Mouse (Mus musculus) G1E (cell line): ENCODE measurements around the gene Heatr1. TPM values are rescaled to one million over a fixed set of nuclear protein-coding genes. Genes with fewer than 3 reads are reported as not detected.

Experiments used
- ATAC-seq: 2 replicates; pipeline ENCODE4 v1.8.0; 2016; ENCODE audit warnings: mild to moderate bottlenecking; ENCODE audit not compliant: insufficient number of reproducible peaks, poor library complexity, low FRiP score, severe bottlenecking; ENCODE audit errors: extremely low read depth
- DNase-seq: peaks from one replicate; pipeline ENCODE4 v3.0.0; 2012; ENCODE audit warnings: low spot score
- H3K27me3 ChIP-seq: 2 replicates; pipeline ENCODE4 v1.6.1; 2012; ENCODE audit warnings: mild to moderate bottlenecking, low read length, inconsistent platforms; ENCODE audit not compliant: insufficient read depth
- H3K36me3 ChIP-seq: replicated peaks from 2 replicates; pipeline ENCODE3; 2012; ENCODE audit warnings: mild to moderate bottlenecking, inconsistent platforms
- H3K4me1 ChIP-seq: 2 replicates; pipeline ENCODE4 v1.6.1; 2012; ENCODE audit warnings: low read depth, low read length, inconsistent platforms, mixed read lengths; ENCODE audit not compliant: insufficient read depth
- H3K4me3 ChIP-seq: 2 replicates; pipeline ENCODE4 v1.5.1; 2012; ENCODE audit warnings: low read depth, mild to moderate bottlenecking, inconsistent platforms, low read length, moderate library complexity, mixed read lengths
- H3K9me3 ChIP-seq: replicated peaks from 2 replicates; pipeline ENCODE4 v1.6.1; 2012; ENCODE audit warnings: inconsistent platforms
- CTCF ChIP-seq: IDR thresholded peaks from 2 replicates; pipeline ENCODE4 v1.5.1; 2012; ENCODE audit warnings: low read depth, low read length, inconsistent platforms, mixed read lengths
- GATA1 ChIP-seq: IDR thresholded peaks from 2 replicates; pipeline ENCODE4 v1.6.1; 2012; ENCODE audit warnings: borderline replicate concordance, low read length, inconsistent platforms, mixed read lengths
- GATA2 ChIP-seq: IDR thresholded peaks from 2 replicates; pipeline ENCODE4 v1.6.1; 2012; ENCODE audit warnings: low read depth, low read length, inconsistent platforms, borderline replicate concordance
- POLR2AphosphoS5 ChIP-seq: IDR thresholded peaks from 2 replicates; pipeline ENCODE4 v1.6.1; 2012; ENCODE audit warnings: low read depth, low read length, inconsistent platforms; ENCODE audit not compliant: insufficient replicate concordance
- TAL1 ChIP-seq: conservative IDR thresholded peaks from 2 replicates; pipeline ENCODE4 v1.6.1; 2012; ENCODE audit warnings: low read depth, low read length, inconsistent platforms, mixed read lengths
- polyA plus RNA-seq: library from polyadenylated mRNA; stranded (reverse); fragments of >175 nt; gene quantifications from 2 replicates; pipeline ENCODE4 v1.2.3, GENCODE M21; 2012
- total RNA-seq, 2 experiments: library from RNA; stranded (forward) in 1 of 2; stranded (reverse) in 1 of 2; fragments of 200-1000 nt in 1 of 2; fragments of >200 nt in 1 of 2; fragmentation: Nextera tagmentation in 1 of 2; gene quantifications; 2 replicates each; pipeline ENCODE4 v1.2.3; 2014 to 2017

Heatr1 gene
- total and polyA plus RNA-seq, 3 experiments, result 128 to 271 (median 143) TPM

DNA sequence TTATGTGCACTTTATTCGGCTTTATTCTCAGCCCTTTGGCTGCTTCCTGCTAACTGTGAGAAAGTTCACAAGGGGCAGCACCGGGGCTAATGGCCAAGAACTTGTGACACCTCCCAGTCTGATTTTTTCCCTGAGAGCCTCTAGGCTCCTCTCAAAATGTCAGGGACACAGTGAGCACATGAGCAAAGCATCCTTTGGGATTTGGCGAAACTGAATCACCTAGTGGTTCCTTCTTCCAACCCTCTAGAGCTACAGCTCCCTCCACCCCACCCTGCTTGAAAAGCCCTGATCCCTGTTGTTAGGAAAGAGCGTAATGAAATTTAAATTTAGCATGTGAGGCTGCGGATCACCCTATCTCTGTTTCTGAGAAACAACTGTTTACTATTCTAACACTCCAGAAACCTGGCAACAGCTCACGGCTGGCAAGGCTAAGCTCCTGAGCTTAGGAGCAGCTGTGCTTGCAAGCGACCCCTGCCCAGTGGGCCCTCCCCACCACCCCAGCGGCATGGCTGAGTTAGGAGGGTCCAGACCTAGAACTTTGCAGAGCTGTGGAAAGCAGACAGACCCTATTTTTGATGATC is 25.7 kb upstream of the Heatr1 start:
- ATAC-seq (no peak), DNase-seq (no peak)
- TF ChIP-seq TAL1 (no peak), CTCF (no peak), GATA2 (no peak), POLR2AphosphoS5 (no peak), GATA1 (no peak)
- no peak overlapping the region for H3K4me3 ChIP-seq
- H3K36me3 ChIP-seq, result no peaks in the 10 kb centered on the region
- peaks cover 2% of the 10 kb centered on the region; the same call in 1 of the 2 replicates for H3K4me1 ChIP-seq
- H3K9me3 ChIP-seq, result no peaks in the 10 kb centered on the region
- peaks cover 3% of the 10 kb centered on the region; the same call in 1 of the 2 replicates for H3K27me3 ChIP-seq

- TF ChIP-seq GATA1, result no peak
- no peak for TF ChIP-seq POLR2AphosphoS5
- TF ChIP-seq GATA2, result no peak
- TF ChIP-seq TAL1, result no peak
- TF ChIP-seq CTCF, result no peak
- DNase-seq (no peak), ATAC-seq (no peak)
- no peaks in the 10 kb centered on the region for H3K9me3 ChIP-seq
- H3K4me3 ChIP-seq, result no peak overlapping the region
- H3K27me3 ChIP-seq, result peaks cover 3% of the 10 kb centered on the region; the same call in 1 of the 2 replicates
- H3K4me1 ChIP-seq, result peaks cover 2% of the 10 kb centered on the region; the same call in 1 of the 2 replicates
- no peaks in the 10 kb centered on the region for H3K36me3 ChIP-seq
Observed at GRCm38 (mm10) chr13:12369930-12370329, 24.9 kb upstream of the Heatr1 start.

- Histone ChIP-seq H3K36me3 (no peaks in the 10 kb centered on the region), H3K9me3 (no peaks in the 10 kb centered on the region), H3K4me3 (no peak overlapping the region), H3K4me1 (peaks cover 2% of the 10 kb centered on the region; the same call in 1 of the 2 replicates), H3K27me3 (peaks cover 6% of the 10 kb centered on the region; the same call in 1 of the 2 replicates)
- no peak for ATAC-seq
- TF ChIP-seq TAL1, result no peak
- no peak for TF ChIP-seq GATA2
- no peak for TF ChIP-seq POLR2AphosphoS5
- no peak for TF ChIP-seq GATA1
- no peak for TF ChIP-seq CTCF
- no peak for DNase-seq
Observed at GRCm38 (mm10) chr13:12372755-12373154, 22.1 kb upstream of the Heatr1 start.

DNA sequence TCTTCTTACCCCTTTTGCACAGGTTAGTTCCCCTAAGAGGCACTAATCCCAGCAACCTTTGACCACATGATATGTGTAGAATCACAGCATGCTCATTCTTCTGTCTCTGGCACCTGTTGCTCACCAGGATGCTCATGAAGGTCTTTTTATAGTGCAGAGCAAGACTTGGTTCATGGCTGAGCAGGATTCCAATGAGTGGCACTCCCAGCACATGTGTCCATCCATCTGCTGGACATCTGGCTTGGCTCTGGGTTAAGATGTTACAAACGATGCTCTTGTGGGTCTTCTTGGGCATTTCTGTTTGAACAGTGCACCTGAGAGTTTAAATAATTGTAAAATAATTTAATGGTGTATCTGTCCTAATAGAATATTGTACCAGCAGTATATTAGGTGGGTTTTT is 18.0 kb upstream of the Heatr1 start:
- ATAC-seq (no peak), DNase-seq (no peak)
- Histone ChIP-seq H3K27me3 (peaks cover 5% of the 10 kb centered on the region; the same call in 1 of the 2 replicates), H3K9me3 (no peaks in the 10 kb centered on the region), H3K4me1 (no peaks in the 10 kb centered on the region), H3K36me3 (no peaks in the 10 kb centered on the region), H3K4me3 (no peak overlapping the region)
- TF ChIP-seq CTCF (no peak), GATA2 (no peak), GATA1 (no peak), POLR2AphosphoS5 (no peak), TAL1 (no peak)

- H3K4me3 ChIP-seq, result no peak overlapping the region
- no peak for TF ChIP-seq TAL1
- no peak for TF ChIP-seq GATA1
- no peak for TF ChIP-seq CTCF
- no peak for TF ChIP-seq GATA2
- no peak for TF ChIP-seq POLR2AphosphoS5
Observed at GRCm38 (mm10) chr13:12384796-12385195, 10.0 kb upstream of the Heatr1 start.

GRCm38 (mm10) chr13:12386286-12386685 is 8.5 kb upstream of the Heatr1 start:
- DNase-seq, result peak; percentile 13
- Histone ChIP-seq H3K27me3 (no peaks in the 10 kb centered on the region; the same call in 1 of the 2 replicates), H3K9me3 (no peaks in the 10 kb centered on the region), H3K4me1 (no peaks in the 10 kb centered on the region), H3K4me3 (no peak overlapping the region), H3K36me3 (no peaks in the 10 kb centered on the region)
- ATAC-seq, result no peak
- TF ChIP-seq GATA1, result no peak
- TF ChIP-seq CTCF, result 0 out of 2 replicates have a peak, but pooled peaks have one; percentile 31

More at GRCm38 (mm10) chr13:12384796-12385195, 10.0 kb upstream of the Heatr1 start:
- Histone ChIP-seq H3K4me1 (no peaks in the 10 kb centered on the region), H3K36me3 (no peaks in the 10 kb centered on the region), H3K27me3 (no peaks in the 10 kb centered on the region; the same call in 1 of the 2 replicates), H3K9me3 (no peaks in the 10 kb centered on the region)
- ATAC-seq (no peak), DNase-seq (no peak)

DNA sequence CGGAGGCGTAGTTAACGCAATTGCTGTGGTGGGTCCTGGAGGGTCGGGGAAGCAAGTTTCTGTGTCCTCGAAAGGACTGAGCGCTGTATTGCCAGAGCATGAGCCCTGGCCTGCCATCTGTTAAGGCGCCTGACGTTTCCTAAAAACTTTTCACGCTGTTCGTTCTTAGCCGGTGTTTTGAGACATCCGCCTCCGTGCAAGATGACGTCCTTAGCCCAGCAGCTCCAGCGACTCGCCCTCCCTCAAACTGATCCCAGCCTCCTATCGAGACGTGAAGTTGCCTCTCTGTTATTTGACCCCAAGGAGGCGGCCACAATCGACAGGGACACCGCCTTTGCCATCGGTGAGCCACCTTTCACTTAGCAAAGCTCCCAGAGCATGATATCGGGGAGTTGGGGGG is 744 bp downstream of the Heatr1 start:
- ATAC-seq, result no peak
- H3K27me3 ChIP-seq, result peaks cover 3% of the 10 kb centered on the region; the same call in 1 of the 2 replicates
- no peaks in the 10 kb centered on the region for H3K9me3 ChIP-seq
- TF ChIP-seq POLR2AphosphoS5 (no peak), TAL1 (no peak), CTCF (no peak), GATA2 (no peak), GATA1 (no peak)
- peaks cover 30% of the 10 kb centered on the region for H3K4me1 ChIP-seq
- peak; percentile 38 for DNase-seq
- peak overlapping the region; percentile 100 for H3K4me3 ChIP-seq
- peaks cover 41% of the 10 kb centered on the region for H3K36me3 ChIP-seq
